Mouse (Mus musculus) common myeloid progenitor, adult 5-6 weeks (primary cell): ENCODE measurements around the gene Zfp346. TPM values are rescaled to one million over a fixed set of nuclear protein-coding genes. Genes with fewer than 3 reads are reported as not detected.

ENCODE experiments used
- ATAC-seq: replicated peaks from 2 replicates; pipeline ENCODE4 v1.8.0; 2016; ENCODE audit warnings: low read depth, mild to moderate bottlenecking, moderate TSS enrichment, inconsistent platforms; ENCODE audit not compliant: poor library complexity, severe bottlenecking
- total RNA-seq: library from RNA; stranded (forward); fragments of 200-1000, 187-1606 nt; gene quantifications from 2 replicates; pipeline ENCODE4 v1.2.3, GENCODE M21; 2017

The Zfp346 gene
- total RNA-seq, 1 experiment from 2014 or later = 13.2 TPM

DNA sequence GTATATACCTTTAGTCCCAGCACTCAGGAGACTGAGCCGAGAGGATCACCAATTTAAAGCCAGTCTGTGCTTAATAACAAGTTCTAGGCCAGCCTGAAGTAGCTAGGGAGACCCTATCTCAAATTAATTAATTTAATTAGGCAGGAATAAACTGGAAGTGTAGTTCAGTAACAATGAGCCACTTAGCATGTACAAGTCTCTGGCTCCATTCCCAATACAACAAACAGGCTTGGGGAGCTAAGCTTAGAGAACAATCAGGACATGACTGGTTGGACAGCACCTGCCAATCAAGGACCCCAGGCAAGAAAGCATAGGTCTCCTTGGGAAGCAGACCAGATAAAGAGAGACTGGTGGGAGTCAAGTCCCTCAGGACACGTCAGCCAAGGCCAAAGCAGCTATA lies 35.2 kb downstream of the Zfp346 start:
- no peak for ATAC-seq

DNA sequence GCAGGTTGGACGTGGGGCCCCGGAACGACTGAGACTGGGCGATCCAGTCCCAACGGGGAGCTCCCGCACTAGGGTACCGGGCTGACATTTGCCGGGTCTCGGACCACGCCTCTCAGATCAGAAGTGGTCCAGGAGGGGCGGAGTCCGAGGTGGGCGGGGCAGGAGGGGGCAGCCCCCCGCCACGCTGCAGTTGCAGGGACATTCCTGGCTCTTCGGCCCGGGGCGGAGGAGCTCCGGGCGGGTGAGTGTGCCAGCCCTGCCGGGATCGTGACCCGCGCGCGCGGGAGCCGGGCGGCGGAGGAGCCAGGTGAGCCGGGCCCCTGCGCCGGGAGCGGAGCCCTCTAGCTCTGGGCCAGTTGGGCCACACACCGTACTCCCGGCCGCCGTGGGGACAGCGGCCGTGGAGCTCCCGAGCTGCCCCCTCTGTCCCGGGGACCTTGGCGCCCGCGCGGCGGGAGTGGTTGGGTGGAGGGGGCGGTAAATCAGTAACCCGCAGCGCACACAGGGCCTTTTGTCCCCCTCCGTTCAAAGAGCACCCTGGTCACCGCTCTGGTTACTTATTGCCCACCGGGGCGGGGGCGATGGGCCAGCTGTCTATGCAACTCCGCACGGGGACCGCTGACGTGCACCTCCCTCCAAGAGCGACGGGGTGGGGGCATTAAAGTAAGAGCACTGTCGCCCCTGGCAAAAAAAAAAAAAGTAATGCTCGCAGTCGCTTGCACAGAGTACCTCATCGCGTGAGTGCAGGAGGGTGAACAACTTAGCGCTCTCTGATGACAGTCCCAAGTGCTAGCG lies 47.7 kb downstream of the Zfp346 start, which contains the start of gene Fgfr4:
Fgfr4 (plus strand) TSS at position 20 of the 795 bp plus-strand sequence.
- peak; percentile 45 for ATAC-seq

DNA sequence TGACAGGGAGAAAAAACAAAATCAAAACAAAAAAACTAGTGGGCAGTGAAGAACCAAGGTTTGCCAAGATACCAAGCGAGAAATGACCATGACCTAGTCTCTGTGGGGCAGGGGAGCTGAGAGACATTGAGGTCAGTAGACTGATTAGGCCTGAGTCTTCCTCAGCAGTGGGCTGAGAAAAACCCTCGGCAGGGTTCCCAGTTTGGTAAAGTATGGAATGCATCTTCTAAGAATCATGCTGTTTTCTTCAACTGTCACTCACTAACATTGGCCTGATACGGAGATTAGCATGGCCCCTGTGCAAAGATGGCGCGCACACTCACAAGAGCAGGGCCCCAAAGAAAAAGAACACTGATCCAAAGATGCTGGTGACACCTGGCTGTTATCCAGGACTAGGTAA lies 48.8 kb downstream of the Zfp346 start:
- ATAC-seq = no peak

DNA sequence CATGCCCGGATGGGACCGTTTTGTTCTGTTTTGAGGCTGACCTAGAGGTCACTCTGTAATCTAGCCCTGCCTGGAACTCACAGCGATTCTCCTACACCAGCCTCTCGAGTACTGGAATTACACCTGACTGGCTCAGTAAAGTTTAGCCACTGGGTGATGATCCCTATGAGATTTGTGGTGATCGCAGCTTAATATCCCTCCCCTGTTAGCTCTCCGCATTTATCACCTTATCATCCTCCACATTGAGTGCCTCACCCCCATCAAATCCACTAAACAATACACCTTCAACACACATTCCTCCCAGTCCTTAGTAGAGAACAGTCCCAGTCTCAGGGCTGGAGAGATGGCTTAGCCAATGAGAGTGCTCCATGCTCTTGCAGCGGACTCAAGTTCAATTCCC lies 57.3 kb downstream of the Zfp346 start:
- no peak for ATAC-seq

DNA sequence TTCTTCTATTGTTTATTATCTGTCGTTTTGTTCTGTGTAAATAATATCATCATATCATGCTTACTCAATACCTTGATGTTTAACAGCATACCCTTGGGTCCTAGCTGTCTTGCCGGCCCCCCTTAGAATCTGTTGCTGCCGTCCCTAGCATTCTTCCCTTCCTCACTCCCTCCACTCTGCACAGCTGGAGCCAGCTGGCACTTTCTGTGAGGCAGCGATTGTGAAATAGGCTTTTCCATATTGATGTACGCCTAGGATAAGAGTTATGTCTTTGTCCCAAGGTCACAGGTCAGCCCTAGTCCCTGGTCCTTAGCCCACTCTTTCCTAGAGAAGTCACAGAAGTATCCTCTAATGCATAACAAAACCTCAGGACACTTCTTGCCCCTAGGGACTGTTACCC lies 58.4 kb downstream of the Zfp346 start:
- no peak for ATAC-seq

DNA sequence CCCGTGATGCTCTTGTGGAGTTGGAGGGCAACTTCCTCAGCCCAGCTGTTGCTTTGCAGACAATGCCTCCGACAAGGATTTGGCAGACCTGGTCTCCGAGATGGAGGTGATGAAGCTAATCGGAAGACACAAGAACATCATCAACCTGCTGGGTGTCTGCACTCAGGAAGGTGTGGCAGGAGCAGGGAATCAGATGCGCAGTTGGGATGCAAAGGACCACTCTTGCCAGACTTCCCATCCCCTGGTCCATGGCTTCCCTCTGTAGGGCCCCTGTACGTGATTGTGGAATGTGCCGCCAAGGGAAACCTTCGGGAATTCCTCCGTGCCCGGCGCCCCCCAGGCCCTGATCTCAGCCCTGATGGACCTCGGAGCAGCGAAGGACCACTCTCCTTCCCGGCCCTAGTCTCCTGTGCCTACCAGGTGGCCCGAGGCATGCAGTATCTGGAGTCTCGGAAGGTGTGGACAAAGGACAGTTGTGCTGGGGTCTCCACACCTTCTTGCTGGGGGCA lies 60.8 kb downstream of the Zfp346 start:
- ATAC-seq = no peak

DNA sequence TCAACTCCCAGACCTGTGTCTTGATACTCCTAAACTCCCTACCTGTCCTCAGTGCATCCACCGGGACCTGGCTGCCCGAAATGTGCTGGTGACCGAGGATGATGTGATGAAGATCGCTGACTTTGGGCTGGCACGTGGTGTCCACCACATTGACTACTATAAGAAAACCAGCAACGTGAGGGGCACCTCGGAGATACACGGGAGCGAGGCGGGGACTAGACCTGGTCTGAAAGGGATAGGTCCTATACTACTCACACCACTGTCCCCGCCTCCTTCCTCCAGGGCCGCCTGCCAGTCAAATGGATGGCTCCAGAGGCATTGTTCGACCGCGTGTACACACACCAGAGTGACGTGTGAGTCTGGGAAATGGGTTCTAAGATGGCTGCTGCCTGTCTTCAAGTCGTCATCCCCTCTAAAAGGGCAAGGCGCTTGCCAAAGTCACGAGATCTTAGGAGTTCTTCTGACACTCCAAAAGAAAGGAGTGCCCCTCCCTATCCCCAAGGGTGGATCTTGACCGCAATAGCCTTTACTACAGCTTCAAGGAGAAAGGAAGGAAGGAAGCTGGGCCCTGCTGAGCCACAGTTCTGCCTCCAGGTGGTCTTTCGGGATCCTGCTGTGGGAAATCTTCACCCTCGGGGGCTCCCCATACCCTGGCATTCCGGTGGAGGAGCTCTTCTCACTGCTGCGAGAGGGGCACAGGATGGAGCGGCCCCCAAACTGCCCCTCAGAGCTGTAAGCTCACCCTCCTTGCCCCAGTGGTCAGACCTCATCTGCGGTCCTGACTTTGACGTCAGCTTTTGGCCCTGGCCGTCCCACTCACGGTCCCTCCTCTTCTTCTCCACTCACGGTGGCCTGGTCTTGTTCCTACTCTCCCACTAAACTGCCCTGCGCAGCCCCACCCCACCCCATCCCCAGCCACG lies 62.0 kb downstream of the Zfp346 start:
- no peak for ATAC-seq

DNA sequence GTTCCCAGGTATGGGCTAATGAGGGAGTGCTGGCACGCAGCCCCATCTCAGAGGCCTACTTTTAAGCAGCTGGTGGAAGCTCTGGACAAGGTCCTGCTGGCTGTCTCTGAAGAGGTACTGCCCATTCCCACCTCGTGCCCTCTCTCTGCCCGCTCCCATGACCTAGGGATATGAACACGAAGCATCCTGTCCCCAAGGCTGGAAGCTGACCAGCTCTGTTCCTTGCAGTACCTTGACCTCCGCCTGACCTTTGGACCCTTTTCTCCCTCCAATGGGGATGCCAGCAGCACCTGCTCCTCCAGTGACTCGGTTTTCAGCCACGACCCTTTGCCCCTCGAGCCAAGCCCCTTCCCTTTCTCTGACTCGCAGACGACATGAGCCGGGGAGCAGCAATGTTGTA lies 62.7 kb downstream of the Zfp346 start:
- no peak for ATAC-seq

DNA sequence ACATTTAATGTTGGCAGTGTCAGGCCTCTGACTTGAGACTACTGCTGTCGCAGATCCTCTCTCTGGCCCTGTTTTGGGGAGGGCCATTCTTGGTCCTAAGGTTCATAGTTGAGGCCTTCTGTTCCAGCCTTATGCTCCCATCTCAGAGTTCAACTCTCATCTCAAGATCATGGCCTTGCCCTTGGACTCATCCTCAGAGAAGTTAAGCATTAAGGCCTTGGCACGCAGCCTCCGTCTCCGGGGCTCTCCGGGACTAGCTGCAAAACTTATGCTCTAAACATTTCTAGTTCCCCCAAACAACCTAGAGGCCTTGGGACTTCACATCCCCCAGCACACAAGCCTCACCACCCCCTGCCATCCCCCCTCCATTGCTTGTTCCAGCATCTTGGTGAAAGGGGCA lies 63.1 kb downstream of the Zfp346 start:
- ATAC-seq = no peak

DNA sequence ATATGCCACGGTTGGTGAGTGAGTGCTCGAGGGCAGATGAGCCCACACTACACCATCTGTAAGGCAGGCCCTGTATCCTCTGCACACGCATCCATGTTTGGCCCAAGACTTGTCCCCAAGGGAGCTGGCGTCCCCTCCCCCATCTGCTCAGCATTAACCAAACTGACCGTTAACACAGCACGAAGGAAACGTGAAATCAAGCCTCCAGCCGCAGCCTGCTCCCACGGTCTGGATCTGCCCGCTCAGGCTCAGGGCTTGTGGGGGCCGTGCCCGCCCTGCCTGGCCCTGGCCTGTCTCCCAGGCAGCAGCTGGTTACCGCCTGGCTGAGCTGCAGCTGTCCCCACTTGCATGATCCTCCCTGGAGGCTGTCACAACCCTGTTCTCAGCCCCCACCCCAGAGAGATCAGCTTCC lies 63.9 kb downstream of the Zfp346 start:
- no peak for ATAC-seq

DNA sequence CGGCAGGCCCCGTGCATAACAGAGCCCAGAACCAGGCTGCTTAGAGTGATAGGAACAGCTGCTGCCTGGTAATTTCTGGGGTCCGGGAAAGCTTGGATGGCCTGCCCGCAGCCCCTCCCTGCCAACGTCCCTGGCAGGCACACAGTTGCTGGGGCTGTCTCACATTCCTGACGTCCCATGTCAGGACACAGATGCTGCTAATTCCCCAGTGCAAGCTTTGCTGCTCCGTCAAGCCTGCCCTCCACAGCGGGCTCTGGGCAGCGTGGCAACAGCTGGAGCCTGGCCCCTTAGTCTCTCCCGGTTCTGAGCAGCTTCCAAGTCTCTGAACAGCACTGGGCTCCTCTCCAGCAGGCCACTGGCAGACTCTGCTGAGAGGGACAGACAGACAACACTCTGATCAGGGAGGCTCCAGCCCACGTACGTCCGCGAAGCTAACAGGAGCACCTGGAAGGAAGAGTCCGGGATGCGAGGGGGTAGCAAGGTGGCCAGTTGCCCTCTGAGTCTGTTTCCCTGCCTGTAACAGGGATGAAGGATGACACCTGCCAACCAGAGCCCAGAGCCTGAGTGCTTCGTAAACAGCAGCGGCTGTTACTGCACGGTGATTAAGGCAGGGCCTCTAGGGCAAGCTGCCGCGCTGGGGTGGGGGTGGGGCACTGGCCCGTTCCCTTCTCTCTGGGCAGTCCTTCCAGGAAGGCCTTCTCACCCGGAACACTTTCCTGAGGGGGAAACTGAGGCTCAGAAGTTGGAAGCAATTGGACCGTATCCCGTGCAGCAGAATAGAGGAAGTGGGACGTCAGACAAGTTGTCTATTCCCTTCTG lies 66.6 kb downstream of the Zfp346 start:
- ATAC-seq = 0 out of 2 replicates have a peak, but pooled peaks have one; percentile 18

DNA sequence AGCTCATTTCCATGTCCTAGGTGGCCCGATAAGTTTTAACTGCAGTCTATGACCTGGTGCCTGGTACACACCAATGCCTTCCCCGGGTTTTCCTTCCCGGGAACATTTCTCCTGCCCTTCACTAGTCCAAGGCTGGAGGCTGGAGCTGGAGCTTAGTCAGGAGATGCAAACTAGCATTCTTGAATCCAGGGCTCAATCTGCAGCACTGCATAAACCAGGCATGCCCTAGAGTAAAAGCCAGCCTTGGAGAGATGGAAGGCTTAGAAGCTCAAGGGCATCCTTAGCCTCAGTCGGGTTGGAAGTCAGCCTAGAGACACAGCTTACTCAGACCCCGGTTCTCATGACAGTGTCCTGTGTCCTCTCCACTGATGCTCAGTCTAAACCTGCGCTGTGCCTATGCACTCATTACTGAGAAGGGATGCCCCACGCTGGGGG lies 67.2 kb downstream of the Zfp346 start:
- 0 out of 2 replicates have a peak, but pooled peaks have one; percentile 15 for ATAC-seq

DNA sequence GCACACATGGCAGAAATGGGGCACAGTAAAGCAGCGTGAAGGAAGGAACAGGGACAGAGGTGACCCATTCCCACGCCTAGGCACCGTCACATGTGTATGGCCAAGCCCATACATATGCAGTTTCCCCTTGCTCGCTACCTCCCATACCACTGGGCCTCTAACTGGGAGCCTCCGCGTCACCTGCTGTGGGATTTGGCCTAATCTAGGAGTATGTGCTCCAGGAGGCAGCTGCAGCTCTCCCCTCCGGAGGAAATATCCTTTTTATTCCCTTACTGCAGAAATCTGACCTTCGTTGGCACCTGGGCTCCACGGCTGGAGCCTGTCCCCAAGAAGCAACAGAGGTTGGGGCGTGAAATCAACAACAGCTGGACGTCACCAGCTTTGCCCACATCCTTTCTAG lies 69.2 kb downstream of the Zfp346 start:
- no peak for ATAC-seq

DNA sequence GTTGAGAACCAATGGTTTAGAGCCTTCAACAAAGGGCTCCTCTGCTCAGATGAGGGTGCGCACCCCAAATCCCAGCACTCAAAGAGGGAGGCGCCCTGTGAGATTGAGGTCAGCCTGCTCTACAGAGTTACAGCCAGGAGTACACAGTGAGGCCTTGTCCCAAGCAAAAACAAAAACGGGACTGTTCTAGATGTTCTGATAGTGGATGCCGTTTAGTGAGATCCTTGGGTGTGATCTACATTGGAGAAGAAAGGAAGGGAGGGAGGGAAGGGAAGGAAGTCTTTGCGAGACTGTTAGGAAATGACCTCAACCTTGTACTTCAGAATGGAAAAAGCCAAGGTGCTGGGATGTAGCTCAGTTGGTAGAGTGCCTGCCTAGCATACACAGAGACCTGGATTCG lies 71.2 kb downstream of the Zfp346 start:
- ATAC-seq = no peak

DNA sequence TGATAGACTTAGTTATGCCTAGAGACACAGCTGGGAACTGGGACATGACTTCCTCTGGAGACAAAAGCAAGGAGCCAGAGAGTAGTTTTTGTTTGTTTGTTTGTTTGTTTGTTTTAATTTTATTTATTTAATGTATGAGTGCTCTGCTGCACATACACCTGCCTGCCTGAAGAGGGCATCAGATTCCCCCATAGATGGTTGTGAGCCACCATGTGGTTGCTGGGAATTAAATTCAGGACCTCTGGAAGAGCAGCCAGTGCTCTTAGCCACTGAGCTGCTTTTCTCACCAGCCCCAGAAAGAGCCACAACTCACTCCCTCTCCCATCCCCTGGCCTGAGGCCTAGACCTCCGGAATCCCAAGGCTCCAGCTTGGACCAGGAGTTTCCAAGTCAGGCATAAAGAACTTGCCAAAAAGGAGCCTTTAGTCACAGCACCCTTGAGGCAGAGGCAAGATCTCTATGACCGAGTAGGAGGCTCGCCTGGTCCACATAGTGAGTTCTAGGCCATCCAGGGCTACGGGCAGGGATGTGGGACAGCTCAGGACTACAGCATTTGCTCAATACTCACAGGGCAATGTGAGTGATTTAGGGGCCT lies 72.9 kb downstream of the Zfp346 start:
- no peak for ATAC-seq

DNA sequence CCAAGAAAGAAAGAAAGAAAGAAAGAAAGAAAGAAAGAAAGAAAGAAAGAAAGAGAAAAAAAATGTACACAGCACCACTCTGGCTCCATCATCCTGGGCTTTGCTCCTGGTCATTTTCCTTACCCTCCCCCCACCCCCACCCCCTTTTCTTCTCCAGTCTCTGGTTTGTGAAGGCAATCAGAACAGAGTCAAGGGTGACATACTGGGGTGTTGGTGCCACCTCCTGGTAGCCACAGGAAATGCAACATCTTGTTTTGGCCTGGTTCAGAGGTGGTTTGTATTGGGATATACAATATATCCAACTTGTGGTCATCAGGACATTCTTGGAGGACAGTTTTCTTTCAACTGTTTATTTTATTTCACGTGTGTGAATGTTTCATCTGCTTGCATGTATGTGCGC lies 73.4 kb downstream of the Zfp346 start:
- peak; percentile 61 for ATAC-seq

DNA sequence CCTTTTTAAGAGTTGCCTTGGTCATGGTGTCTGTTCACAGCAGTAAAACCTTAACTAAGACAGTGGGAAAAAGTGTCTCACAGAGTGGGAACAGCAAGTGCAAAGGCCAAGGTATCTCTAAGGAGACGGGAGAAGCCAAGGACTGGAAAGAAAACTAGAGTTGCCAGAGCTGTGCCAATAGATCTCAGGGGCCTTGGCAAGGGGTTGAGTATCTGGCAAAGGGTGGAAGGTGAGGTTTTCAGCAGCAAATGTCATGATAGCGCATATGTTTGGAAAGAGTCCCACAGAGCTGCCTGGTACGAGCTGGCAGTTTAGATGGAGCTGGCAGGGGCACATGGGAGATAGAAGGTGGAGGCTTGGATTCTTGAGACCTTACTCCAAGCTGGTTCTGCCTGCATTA lies 74.5 kb downstream of the Zfp346 start:
- no peak for ATAC-seq

DNA sequence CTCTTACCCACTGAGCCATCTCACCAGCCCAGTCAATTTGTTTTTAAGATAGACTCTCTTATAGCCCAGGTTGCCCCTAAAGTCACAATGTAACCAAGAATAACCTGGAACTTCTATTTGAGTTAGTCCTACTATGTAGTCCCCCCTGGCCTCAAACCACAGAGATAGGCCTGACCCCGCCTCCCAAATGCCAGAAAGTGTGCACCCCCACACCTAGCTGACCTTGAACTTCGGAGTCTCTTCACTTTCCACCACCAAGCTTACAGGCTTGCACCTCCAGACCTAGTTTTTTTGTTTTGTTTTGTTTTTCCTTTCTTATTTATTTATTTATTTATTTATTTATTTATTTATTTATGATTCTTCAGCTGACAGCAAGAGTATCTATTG lies 76.7 kb downstream of the Zfp346 start:
- no peak for ATAC-seq

DNA sequence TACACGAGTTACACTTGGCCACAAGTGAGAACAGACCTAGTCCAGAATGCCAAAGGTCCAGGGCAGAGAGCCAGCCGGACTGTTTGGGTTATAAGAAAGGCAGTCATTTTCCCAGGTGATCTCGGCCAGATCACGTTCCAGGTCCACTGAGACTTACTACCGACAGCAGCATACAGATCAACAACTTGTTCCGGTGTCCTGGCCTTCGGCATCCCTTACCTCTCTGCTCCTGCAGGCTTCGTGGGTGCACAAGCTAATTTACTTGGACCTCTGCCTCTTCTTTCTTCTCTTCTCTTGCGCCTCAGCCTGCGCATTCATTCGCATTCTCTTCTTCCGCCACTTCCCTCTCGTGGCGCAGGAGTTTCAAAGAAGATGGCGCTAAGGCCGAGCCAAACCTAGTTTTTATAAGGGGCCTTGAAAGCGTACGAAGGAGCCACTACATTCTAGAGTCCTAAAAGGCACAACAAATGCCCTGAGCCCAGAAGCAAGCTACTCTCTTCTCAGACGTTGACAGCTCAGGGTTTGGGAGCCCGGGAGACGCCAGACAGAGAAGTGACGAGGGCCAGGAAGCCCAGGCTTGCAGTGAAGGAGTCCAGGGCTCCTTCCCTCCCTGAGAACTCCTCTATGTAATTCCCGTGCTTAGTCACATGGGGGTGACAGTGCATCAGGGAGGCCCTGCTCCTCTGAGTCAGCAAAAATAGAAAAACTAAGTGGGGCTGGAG lies 77.2 kb downstream of the Zfp346 start:
- peak; percentile 95 for ATAC-seq
